Mouse (Mus musculus): ENCODE results near the gene 2310011J03Rik. TPM values are rescaled to one million over a fixed set of nuclear protein-coding genes. Genes with fewer than 3 reads are reported as not detected.

The 2310011J03Rik gene
- 27.8 and 33.4 TPM in 2 replicates for polyA plus RNA-seq (2015; fragmentation: Nextera tagmentation; extraction: Ambion mirVana)

DNA sequence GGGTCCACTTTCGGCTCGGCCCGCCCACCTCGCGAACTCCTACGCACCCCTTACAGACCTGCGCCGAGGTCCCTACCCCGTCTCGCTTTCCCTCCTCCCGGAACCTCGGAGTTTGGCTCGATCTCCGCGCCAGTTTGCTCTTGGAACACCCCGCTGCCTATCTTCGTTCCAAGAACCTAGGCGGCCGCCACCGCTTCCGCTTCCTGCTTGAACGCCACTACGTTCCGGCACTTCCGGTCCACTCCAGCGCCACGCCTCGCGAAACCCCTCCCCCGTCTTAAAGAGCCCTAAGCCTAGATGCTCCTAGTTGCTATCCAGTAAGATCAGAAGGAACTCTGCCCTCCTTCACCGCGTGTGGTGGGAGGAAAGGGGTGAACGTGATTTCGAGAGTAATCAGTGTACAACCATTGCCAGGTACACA lies at the start of gene 2310011J03Rik:
Gene 2310011J03Rik, minus strand, starts transcription at position 198 of the 421 bp plus-strand sequence.
- H3K9me3 ChIP-seq, result no peaks in the 10 kb centered on the region
- peak within 1 kb of the TSS; percentile 80 for H3K9ac ChIP-seq (replicated peaks)
- peak within 1 kb of the TSS; percentile 30; the same call in 1 of the 2 replicates for H3K27ac ChIP-seq
- H3K4me1 ChIP-seq (replicated peaks), result peaks cover 51% of the 10 kb centered on the region
- peaks cover 40% of the 10 kb centered on the region for H3K36me3 ChIP-seq
- peak within 1 kb of the TSS; percentile 99 for H3K4me2 ChIP-seq (replicated peaks)
- H3K4me3 ChIP-seq (replicated peaks), result peak within 1 kb of the TSS; percentile 78
- peaks cover 13% of the 10 kb centered on the region; the same call in 1 of the 2 replicates for H3K27me3 ChIP-seq
- peak; percentile 72 for ATAC-seq
- 1% methylated on average over 34 of the region's 34 CpGs for WGBS

DNA sequence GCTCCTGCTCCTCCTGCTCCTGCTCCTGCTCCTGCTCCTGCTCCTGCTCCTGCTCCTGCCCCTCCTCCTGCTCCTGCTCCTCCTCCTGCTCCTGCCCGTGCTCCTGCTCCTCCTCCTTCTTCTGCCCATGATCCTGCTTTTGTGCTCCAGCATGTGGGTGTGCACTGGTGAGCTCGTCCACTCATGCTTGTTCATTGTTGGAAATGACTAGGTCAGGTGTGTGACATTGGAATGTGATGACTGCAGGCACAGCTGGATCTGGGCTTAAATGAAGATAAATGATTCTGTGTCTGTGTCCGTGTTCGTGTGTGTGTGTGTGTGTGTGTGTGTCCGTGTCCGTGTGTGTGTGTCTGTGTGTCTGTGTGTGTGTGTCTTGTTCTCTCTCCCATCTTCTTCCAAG lies 48.1 kb upstream of the 2310011J03Rik start:
- Histone ChIP-seq H3K27me3 (peaks cover 10% of the 10 kb centered on the region; the same call in 1 of the 2 replicates), H3K4me3 (replicated peaks) (no peak overlapping the region)
- 90% methylated on average over 6 of the region's 6 CpGs for WGBS

GRCm38 (mm10) chr10:80367954-80368353 lies 47.6 kb upstream of the 2310011J03Rik start:
- no peak overlapping the region for H3K4me3 ChIP-seq (replicated peaks)
- WGBS, result 64% methylated on average over 5 of the region's 5 CpGs
- H3K4me1 ChIP-seq (replicated peaks), result peaks cover 19% of the 10 kb centered on the region
- no peak overlapping the region for H3K27ac ChIP-seq
- H3K27me3 ChIP-seq, result peaks cover 11% of the 10 kb centered on the region; the same call in 1 of the 2 replicates
- H3K9ac ChIP-seq (replicated peaks), result no peak overlapping the region
- H3K9me3 ChIP-seq, result no peaks in the 10 kb centered on the region
- ATAC-seq, result no peak
- H3K36me3 ChIP-seq, result no peaks in the 10 kb centered on the region
- H3K4me2 ChIP-seq (replicated peaks), result no peak overlapping the region

More for the DNA sequence above, 48.1 kb upstream of the 2310011J03Rik start:
- no peak for ATAC-seq
- no peak overlapping the region for H3K4me2 ChIP-seq (replicated peaks)
- peaks cover 19% of the 10 kb centered on the region for H3K4me1 ChIP-seq (replicated peaks)
- no peaks in the 10 kb centered on the region for H3K9me3 ChIP-seq
- H3K36me3 ChIP-seq, result no peaks in the 10 kb centered on the region
- H3K27ac ChIP-seq, result no peak overlapping the region
- no peak overlapping the region for H3K9ac ChIP-seq (replicated peaks)

GRCm38 (mm10) chr10:80365736-80366135 lies 45.4 kb upstream of the 2310011J03Rik start:
- no peak for ATAC-seq

DNA sequence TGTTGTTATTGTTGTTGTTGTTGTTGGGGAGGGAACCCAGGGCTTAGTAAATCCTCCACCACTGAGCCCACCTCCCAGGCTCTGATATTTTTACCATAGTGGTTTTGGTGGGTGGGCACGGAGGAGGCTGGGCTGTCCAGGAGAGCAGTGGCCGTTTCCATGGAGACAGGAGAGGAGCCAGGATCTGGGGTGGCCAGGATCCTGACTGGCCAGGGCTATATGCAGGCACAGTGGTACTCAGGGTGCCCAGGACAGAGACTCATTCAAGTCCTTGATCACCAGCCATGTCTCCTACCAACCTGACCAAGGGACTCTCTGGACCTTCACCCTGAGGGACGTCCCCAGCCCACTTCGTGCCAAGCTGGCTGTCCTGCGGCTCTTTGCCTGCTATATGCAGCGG lies 43.4 kb upstream of the 2310011J03Rik start:
- 27% methylated on average over 6 of the region's 6 CpGs for WGBS
- no peaks in the 10 kb centered on the region for H3K9me3 ChIP-seq
- H3K27ac ChIP-seq, result no peak overlapping the region
- H3K4me2 ChIP-seq (replicated peaks), result no peak overlapping the region
- ATAC-seq, result peak; percentile 58; the same call in 1 of the 2 replicates
- peaks cover 31% of the 10 kb centered on the region for H3K27me3 ChIP-seq
- H3K9ac ChIP-seq (replicated peaks), result no peak overlapping the region; the same call in 1 of the 2 replicates
- H3K4me3 ChIP-seq (replicated peaks), result no peak overlapping the region
- no peaks in the 10 kb centered on the region for H3K36me3 ChIP-seq
- H3K4me1 ChIP-seq (replicated peaks), result peaks cover 7% of the 10 kb centered on the region

More at GRCm38 (mm10) chr10:80365736-80366135, 45.4 kb upstream of the 2310011J03Rik start:
- Histone ChIP-seq H3K4me2 (replicated peaks) (no peak overlapping the region), H3K27me3 (peaks cover 12% of the 10 kb centered on the region; the same call in 1 of the 2 replicates), H3K9me3 (no peaks in the 10 kb centered on the region), H3K4me1 (replicated peaks) (peaks cover 7% of the 10 kb centered on the region), H3K9ac (replicated peaks) (no peak overlapping the region), H3K27ac (no peak overlapping the region), H3K4me3 (replicated peaks) (no peak overlapping the region), H3K36me3 (no peaks in the 10 kb centered on the region)
- WGBS, result 69% methylated on average over 6 of the region's 6 CpGs

GRCm38 (mm10) chr10:80357994-80358639 lies 37.8 kb upstream of the 2310011J03Rik start:
- H3K4me1 ChIP-seq (replicated peaks), result peaks cover 17% of the 10 kb centered on the region
- H3K9ac ChIP-seq (replicated peaks), result peak overlapping the region; percentile 42; the same call in 1 of the 2 replicates
- no peaks in the 10 kb centered on the region for H3K36me3 ChIP-seq
- H3K9me3 ChIP-seq, result no peaks in the 10 kb centered on the region
- no peak overlapping the region for H3K27ac ChIP-seq
- 7% methylated on average over 31 of the region's 31 CpGs for WGBS
- peak overlapping the region; percentile 46 for H3K4me2 ChIP-seq (replicated peaks)
- H3K27me3 ChIP-seq, result peaks cover 80% of the 10 kb centered on the region
- H3K4me3 ChIP-seq (replicated peaks), result peak overlapping the region; percentile 28
- peak; percentile 66 for ATAC-seq

GRCm38 (mm10) chr10:80357336-80357735 lies 37.0 kb upstream of the 2310011J03Rik start:
- ATAC-seq, result peak; percentile 6; the same call in 1 of the 2 replicates
- H3K9ac ChIP-seq (replicated peaks), result no peak overlapping the region
- H3K4me3 ChIP-seq (replicated peaks), result peak overlapping the region; percentile 28
- H3K9me3 ChIP-seq, result no peaks in the 10 kb centered on the region
- 31% methylated on average over 7 of the region's 7 CpGs for whole genome bisulfite sequencing
- H3K36me3 ChIP-seq, result no peaks in the 10 kb centered on the region
- H3K4me1 ChIP-seq (replicated peaks), result peaks cover 17% of the 10 kb centered on the region
- peaks cover 82% of the 10 kb centered on the region for H3K27me3 ChIP-seq
- peak overlapping the region; percentile 46; the same call in 1 of the 2 replicates for H3K4me2 ChIP-seq (replicated peaks)
- no peak overlapping the region for H3K27ac ChIP-seq

- H3K4me2 ChIP-seq (replicated peaks), result peak overlapping the region; percentile 50
- ATAC-seq, result no peak
- no peaks in the 10 kb centered on the region for H3K9me3 ChIP-seq
- peak overlapping the region; percentile 21; the same call in 1 of the 2 replicates for H3K9ac ChIP-seq (replicated peaks)
- no peak overlapping the region for H3K27ac ChIP-seq
- 1% methylated on average over 34 of the region's 34 CpGs for whole genome bisulfite sequencing
- peaks cover 88% of the 10 kb centered on the region for H3K27me3 ChIP-seq
- H3K4me1 ChIP-seq (replicated peaks), result peaks cover 17% of the 10 kb centered on the region
- no peaks in the 10 kb centered on the region for H3K36me3 ChIP-seq
- H3K4me3 ChIP-seq (replicated peaks), result peak overlapping the region; percentile 36
These were observed 36.4 kb upstream of the 2310011J03Rik start for GRCm38 (mm10) chr10:80356737-80357136.

GRCm38 (mm10) chr10:80356001-80356682 lies 35.8 kb upstream of the 2310011J03Rik start, which contains the start of gene Plk5:
Gene Plk5 (plus strand): TSS chr10:80356459.
- peaks cover 94% of the 10 kb centered on the region for H3K27me3 ChIP-seq
- no peaks in the 10 kb centered on the region for H3K36me3 ChIP-seq
- 1% methylated on average over 50 of the region's 53 CpGs for WGBS
- H3K4me2 ChIP-seq (replicated peaks), result peak within 1 kb of the TSS; percentile 50
- peak within 1 kb of the TSS; percentile 21; the same call in 1 of the 2 replicates for H3K9ac ChIP-seq (replicated peaks)
- peaks cover 17% of the 10 kb centered on the region for H3K4me1 ChIP-seq (replicated peaks)
- H3K9me3 ChIP-seq, result no peaks in the 10 kb centered on the region
- H3K27ac ChIP-seq, result no peak within 1 kb of the TSS
- no peak for ATAC-seq
- H3K4me3 ChIP-seq (replicated peaks), result peak within 1 kb of the TSS; percentile 36

- WGBS, result 4% methylated on average over 9 of the region's 9 CpGs
These were observed 35.1 kb upstream of the 2310011J03Rik start for GRCm38 (mm10) chr10:80355431-80355830.

GRCm38 (mm10) chr10:80352727-80353126 lies 32.4 kb upstream of the 2310011J03Rik start:
- no peaks in the 10 kb centered on the region for H3K9me3 ChIP-seq
- H3K27me3 ChIP-seq, result peaks cover 99% of the 10 kb centered on the region
- H3K4me1 ChIP-seq (replicated peaks), result peaks cover 26% of the 10 kb centered on the region
- WGBS, result 63% methylated on average over 8 of the region's 8 CpGs
- H3K36me3 ChIP-seq, result no peaks in the 10 kb centered on the region
- no peak for ATAC-seq
- H3K9ac ChIP-seq (replicated peaks), result no peak overlapping the region; the same call in 1 of the 2 replicates
- H3K4me2 ChIP-seq (replicated peaks), result no peak overlapping the region
- H3K4me3 ChIP-seq (replicated peaks), result no peak overlapping the region
- H3K27ac ChIP-seq, result no peak overlapping the region

More at GRCm38 (mm10) chr10:80355431-80355830, 35.1 kb upstream of the 2310011J03Rik start:
- Histone ChIP-seq H3K27ac (no peak overlapping the region), H3K9me3 (no peaks in the 10 kb centered on the region), H3K36me3 (no peaks in the 10 kb centered on the region), H3K4me2 (replicated peaks) (no peak overlapping the region), H3K4me3 (replicated peaks) (no peak overlapping the region), H3K9ac (replicated peaks) (no peak overlapping the region), H3K27me3 (peaks cover 98% of the 10 kb centered on the region), H3K4me1 (replicated peaks) (peaks cover 17% of the 10 kb centered on the region)
- ATAC-seq, result no peak

GRCm38 (mm10) chr10:80351896-80352295 lies 31.6 kb upstream of the 2310011J03Rik start:
- ATAC-seq, result no peak
- Histone ChIP-seq H3K27me3 (peaks cover 99% of the 10 kb centered on the region), H3K27ac (no peak overlapping the region), H3K4me2 (replicated peaks) (no peak overlapping the region), H3K9ac (replicated peaks) (no peak overlapping the region), H3K9me3 (no peaks in the 10 kb centered on the region), H3K36me3 (no peaks in the 10 kb centered on the region), H3K4me1 (replicated peaks) (peaks cover 29% of the 10 kb centered on the region), H3K4me3 (replicated peaks) (no peak overlapping the region)
- whole genome bisulfite sequencing, result 24% methylated on average over 11 of the region's 11 CpGs

All from midbrain, embryonic 13.5 days (tissue).